Comparison of ENCODE assay signal across 30 mouse cellular contexts in the genomic region with DNA sequence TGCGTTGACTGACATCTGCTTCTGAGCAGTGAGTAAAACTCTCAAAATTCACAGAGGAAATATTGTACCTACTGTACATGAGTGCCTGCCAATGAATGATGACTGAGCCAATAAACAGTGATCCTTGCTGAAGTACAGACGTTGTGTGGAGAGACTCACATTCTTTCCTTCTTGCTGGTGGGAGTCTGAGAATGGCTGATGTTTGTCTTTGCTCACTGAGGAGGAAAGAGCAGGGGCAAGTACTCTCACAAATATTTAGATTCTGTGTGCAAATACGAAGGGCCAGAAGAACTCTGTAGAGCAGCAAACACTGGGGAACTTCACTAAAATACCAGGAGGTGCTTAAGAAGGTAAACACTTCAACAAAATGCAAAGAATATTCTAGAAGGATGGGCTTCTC.
DNase-seq lines count a peak whose midpoint lies in the region; ATAC-seq and TF ChIP-seq lines count a peak whose summit lies in the region.
"Had no signal": no experiment of that assay in that cellular context is flagged by ENCODE, and none has a peak within 500 bp of the region (broad histone marks: within the 10 kb centered on the region; RNA-seq: fewer than 3 reads in every experiment).

No protein-coding gene starts in this region.

- TF ChIP-seq CTCF in brain, embryonic 14.5 days (IDR thresholded peaks at IDR 0.05; ENCODE audit: borderline replicate concordance, extremely low read depth, insufficient read depth, insufficient read length), result no peak

- no peak overlapping the region for H3K27ac ChIP-seq in forebrain, embryonic 14.5 days (ENCODE audit: low read depth, low read length)
- no peak overlapping the region for H3K27ac ChIP-seq in forebrain, embryonic 13.5 days
- no peak overlapping the region for H3K27ac ChIP-seq in lung, embryonic 15.5 days
- no peak overlapping the region for H3K27ac ChIP-seq in liver, embryonic 12.5 days
- H3K27ac ChIP-seq: forebrain, embryonic 12.5 days; gastrocnemius, adult 2 months; heart, adult 2 months; hindbrain, embryonic 14.5 days; liver, embryonic 13.5 days; macrophage; midbrain, embryonic 15.5 days; stomach, embryonic 15.5 days had no signal

- H3K36me3 ChIP-seq in forebrain, embryonic 14.5 days (ENCODE audit: control insufficient read depth, insufficient read depth, low read length), result no peaks in the 10 kb centered on the region
- H3K36me3 ChIP-seq in forebrain, embryonic 13.5 days (ENCODE audit: poor library complexity, severe bottlenecking), result no peaks in the 10 kb centered on the region
- no peaks in the 10 kb centered on the region for H3K36me3 ChIP-seq in lung, embryonic 15.5 days
- H3K36me3 ChIP-seq in liver, embryonic 12.5 days, result no peaks in the 10 kb centered on the region
- H3K36me3 ChIP-seq: forebrain, embryonic 12.5 days; heart, embryonic 12.5 days; liver, embryonic 13.5 days; midbrain, embryonic 15.5 days; stomach, embryonic 15.5 days had no signal

- ATAC-seq in forebrain, embryonic 14.5 days, result no peak
- ATAC-seq in forebrain, embryonic 13.5 days, result no peak
- peak; percentile 84 for ATAC-seq in lung, embryonic 15.5 days (ENCODE audit: borderline replicate concordance, extremely low read depth, low FRiP score, low TSS enrichment)
- no peak for ATAC-seq in liver, embryonic 12.5 days
- ATAC-seq: intestine, postnatal 0 days; midbrain, embryonic 15.5 days; Patski had no signal

- WGBS in forebrain, embryonic 14.5 days, result 46% methylated on average over 3 of the region's 3 CpGs
- 42% methylated on average over 3 of the region's 3 CpGs for WGBS in forebrain, embryonic 13.5 days
- 27% methylated on average over 3 of the region's 3 CpGs for WGBS in lung, embryonic 15.5 days
- 55% methylated on average over 3 of the region's 3 CpGs for WGBS in liver, embryonic 12.5 days (ENCODE audit: insufficient replicate concordance)

- no peak overlapping the region for H3K4me3 ChIP-seq in forebrain, embryonic 14.5 days (ENCODE audit: low read depth, low read length)
- H3K4me3 ChIP-seq in forebrain, embryonic 13.5 days, result no peak overlapping the region
- no peak overlapping the region for H3K4me3 ChIP-seq in lung, embryonic 15.5 days
- H3K4me3 ChIP-seq in liver, embryonic 12.5 days, result no peak overlapping the region
- H3K4me3 ChIP-seq: erythroblast, embryonic 14.5 days; forebrain, embryonic 12.5 days; gastrocnemius, adult 2 months; heart, adult 2 months; heart, embryonic 12.5 days; liver, embryonic 13.5 days; midbrain, embryonic 15.5 days; stomach, embryonic 15.5 days had no signal

- no peak overlapping the region for H3K9ac ChIP-seq in forebrain, embryonic 14.5 days (ENCODE audit: low read length)
- no peak overlapping the region for H3K9ac ChIP-seq in forebrain, embryonic 13.5 days
- H3K9ac ChIP-seq in lung, embryonic 15.5 days, result no peak overlapping the region
- no peak overlapping the region for H3K9ac ChIP-seq in liver, embryonic 12.5 days
- H3K9ac ChIP-seq: forebrain, embryonic 12.5 days; heart, embryonic 12.5 days; hindbrain, embryonic 14.5 days; liver, embryonic 13.5 days; midbrain, embryonic 15.5 days; stomach, embryonic 15.5 days had no signal

- no peaks in the 10 kb centered on the region for H3K27me3 ChIP-seq in forebrain, embryonic 14.5 days (replicated peaks; ENCODE audit: control insufficient read depth, insufficient read depth, low read length)
- no peaks in the 10 kb centered on the region for H3K27me3 ChIP-seq in forebrain, embryonic 13.5 days
- H3K27me3 ChIP-seq in lung, embryonic 15.5 days, result no peaks in the 10 kb centered on the region
- H3K27me3 ChIP-seq in liver, embryonic 12.5 days (replicated peaks), result no peaks in the 10 kb centered on the region
- H3K27me3 ChIP-seq: CH12.LX; forebrain, embryonic 12.5 days; heart, embryonic 12.5 days; liver, embryonic 13.5 days; midbrain, embryonic 15.5 days; stomach, embryonic 15.5 days had no signal

- no peak overlapping the region for H3K4me2 ChIP-seq in forebrain, embryonic 14.5 days (ENCODE audit: low read length)
- no peak overlapping the region for H3K4me2 ChIP-seq in forebrain, embryonic 13.5 days
- H3K4me2 ChIP-seq in lung, embryonic 15.5 days, result no peak overlapping the region
- H3K4me2 ChIP-seq in liver, embryonic 12.5 days, result no peak overlapping the region
- H3K4me2 ChIP-seq: forebrain, embryonic 12.5 days; heart, embryonic 12.5 days; hindbrain, embryonic 14.5 days; liver, embryonic 13.5 days; midbrain, embryonic 15.5 days; stomach, embryonic 15.5 days had no signal

- H3K9me3 ChIP-seq in forebrain, embryonic 14.5 days (replicated peaks; ENCODE audit: control insufficient read depth, low read length), result no peaks in the 10 kb centered on the region
- H3K9me3 ChIP-seq in forebrain, embryonic 13.5 days (replicated peaks), result no peaks in the 10 kb centered on the region
- H3K9me3 ChIP-seq in lung, embryonic 15.5 days, result no peaks in the 10 kb centered on the region
- H3K9me3 ChIP-seq in liver, embryonic 12.5 days (replicated peaks), result no peaks in the 10 kb centered on the region
- H3K9me3 ChIP-seq: forebrain, embryonic 12.5 days; heart, embryonic 12.5 days; liver, embryonic 13.5 days; midbrain, embryonic 15.5 days; stomach, embryonic 15.5 days had no signal

- no peak for TF ChIP-seq POLR2A in brain, embryonic 14.5 days (IDR thresholded peaks at IDR 0.05; ENCODE audit: borderline replicate concordance, extremely low read depth, insufficient read depth, insufficient read length, poor library complexity, severe bottlenecking)

- DNase-seq in forebrain, embryonic 14.5 days (ENCODE audit: low spot score), result peak; percentile 20
- DNase-seq in brain, embryonic 14.5 days (ENCODE audit: low read depth), result peak; percentile 26
- peak; percentile 72 for DNase-seq in lung, postnatal 25 days (ENCODE audit: low spot score)
- no peak for DNase-seq in adrenal gland, adult 8-10 months
- no peak for DNase-seq in MN1 (ENCODE audit: low spot score)
- DNase-seq: adrenal gland, postnatal 14 days; cerebellum, adult 18-20 months; gastrocnemius, adult 2 months; gastrocnemius, postnatal 36 days; heart, adult 2 months; heart, postnatal 4 days; kidney, adult 9 months; kidney, postnatal 25 days; left cerebral cortex, postnatal 4 days; liver, embryonic 13.5 days; right cerebral cortex, postnatal 14 days; thymus, postnatal 14 days had no signal

- no peaks in the 10 kb centered on the region for H3K4me1 ChIP-seq in forebrain, embryonic 14.5 days (ENCODE audit: control insufficient read depth, insufficient read depth, low read length)
- no peaks in the 10 kb centered on the region for H3K4me1 ChIP-seq in forebrain, embryonic 13.5 days
- peaks cover 5% of the 10 kb centered on the region; the same call in 1 of the 2 replicates for H3K4me1 ChIP-seq in lung, embryonic 15.5 days
- H3K4me1 ChIP-seq in liver, embryonic 12.5 days, result no peaks in the 10 kb centered on the region
- H3K4me1 ChIP-seq: forebrain, embryonic 12.5 days; heart, embryonic 12.5 days; liver, embryonic 13.5 days; midbrain, embryonic 15.5 days; stomach, embryonic 15.5 days had no signal

Comparison
In these comparisons a context has a peak if more than half of its experiments do, and no peak if none do; other contexts are left out.
1. DNase-seq: peak in forebrain, embryonic 14.5 days (single experiment), brain, embryonic 14.5 days (single experiment) and lung, postnatal 25 days (single experiment); none in adrenal gland, adult 8-10 months (single experiment) and MN1 (single experiment).